Mouse (Mus musculus): ENCODE data around the gene Snf8. TPM values are rescaled to one million over a fixed set of nuclear protein-coding genes. Genes with fewer than 3 reads are reported as not detected.

Gene Snf8
- polyA plus RNA-seq, 1 experiment from 2014 or later: 132 TPM

GRCm38 (mm10) chr11:96065215-96065911 is 30.7 kb downstream of the Snf8 start, which contains the start of gene Ube2z:
Gene Ube2z, minus strand, starts transcription at chr11:96065388.
- Histone ChIP-seq H3K4me2 (ENCODE audit: low read length) (peak within 1 kb of the TSS; percentile 96), H3K4me3 (ENCODE audit: low read length) (peak within 1 kb of the TSS; percentile 77), H3K36me3 (ENCODE audit: control insufficient read depth, insufficient read depth, low read length) (peaks cover 7% of the 10 kb centered on the region), H3K4me1 (ENCODE audit: control insufficient read depth, insufficient read depth, low read depth, low read length) (peaks cover 23% of the 10 kb centered on the region), H3K27ac (ENCODE audit: low read depth, low read length) (peak within 1 kb of the TSS; percentile 84), H3K9me3 (ENCODE audit: control insufficient read depth, low read length) (no peaks in the 10 kb centered on the region), H3K27me3 (replicated peaks; ENCODE audit: control insufficient read depth, insufficient read depth, low read length) (no peaks in the 10 kb centered on the region), H3K9ac (ENCODE audit: low read depth, low read length) (peak within 1 kb of the TSS; percentile 93)
- 5% methylated on average over 40 of the region's 50 CpGs for WGBS
- peak; percentile 98 for ATAC-seq

- no peak for ATAC-seq
- WGBS: 57% methylated on average over 5 of the region's 5 CpGs
These were observed 33.5 kb downstream of the Snf8 start for GRCm38 (mm10) chr11:96068231-96068630.

GRCm38 (mm10) chr11:96070353-96070752 is 35.7 kb downstream of the Snf8 start:
- no peak overlapping the region for H3K9ac ChIP-seq (ENCODE audit: low read depth, low read length)
- H3K4me3 ChIP-seq (ENCODE audit: low read length): no peak overlapping the region
- peaks cover 10% of the 10 kb centered on the region for H3K36me3 ChIP-seq (ENCODE audit: control insufficient read depth, insufficient read depth, low read length)
- H3K27me3 ChIP-seq (replicated peaks; ENCODE audit: control insufficient read depth, insufficient read depth, low read length): no peaks in the 10 kb centered on the region
- no peak overlapping the region for H3K4me2 ChIP-seq (ENCODE audit: low read length)
- no peaks in the 10 kb centered on the region for H3K9me3 ChIP-seq (ENCODE audit: control insufficient read depth, low read length)
- H3K27ac ChIP-seq (ENCODE audit: low read depth, low read length): no peak overlapping the region
- peaks cover 17% of the 10 kb centered on the region for H3K4me1 ChIP-seq (ENCODE audit: control insufficient read depth, insufficient read depth, low read depth, low read length)
- no peak for ATAC-seq
- WGBS: 87% methylated on average over 7 of the region's 7 CpGs

More at GRCm38 (mm10) chr11:96068231-96068630, 33.5 kb downstream of the Snf8 start:
- H3K27me3 ChIP-seq (replicated peaks; ENCODE audit: control insufficient read depth, insufficient read depth, low read length): no peaks in the 10 kb centered on the region
- H3K4me3 ChIP-seq (ENCODE audit: low read length): no peak overlapping the region
- H3K4me1 ChIP-seq (ENCODE audit: control insufficient read depth, insufficient read depth, low read depth, low read length): peaks cover 14% of the 10 kb centered on the region
- H3K9me3 ChIP-seq (ENCODE audit: control insufficient read depth, low read length): no peaks in the 10 kb centered on the region
- no peak overlapping the region for H3K27ac ChIP-seq (ENCODE audit: low read depth, low read length)
- no peak overlapping the region for H3K4me2 ChIP-seq (ENCODE audit: low read length)
- H3K36me3 ChIP-seq (ENCODE audit: control insufficient read depth, insufficient read depth, low read length): peaks cover 10% of the 10 kb centered on the region
- H3K9ac ChIP-seq (ENCODE audit: low read depth, low read length): no peak overlapping the region

GRCm38 (mm10) chr11:96071013-96071412 is 36.3 kb downstream of the Snf8 start:
- H3K27ac ChIP-seq (ENCODE audit: low read depth, low read length): no peak overlapping the region
- H3K9ac ChIP-seq (ENCODE audit: low read depth, low read length): no peak overlapping the region
- H3K4me2 ChIP-seq (ENCODE audit: low read length): no peak overlapping the region
- H3K36me3 ChIP-seq (ENCODE audit: control insufficient read depth, insufficient read depth, low read length): peaks cover 10% of the 10 kb centered on the region
- WGBS: 100% methylated on average over 1 of the region's 1 CpGs
- H3K4me1 ChIP-seq (ENCODE audit: control insufficient read depth, insufficient read depth, low read depth, low read length): peaks cover 13% of the 10 kb centered on the region
- H3K4me3 ChIP-seq (ENCODE audit: low read length): no peak overlapping the region
- ATAC-seq: no peak
- H3K27me3 ChIP-seq (replicated peaks; ENCODE audit: control insufficient read depth, insufficient read depth, low read length): no peaks in the 10 kb centered on the region
- no peaks in the 10 kb centered on the region for H3K9me3 ChIP-seq (ENCODE audit: control insufficient read depth, low read length)

- no peak overlapping the region for H3K4me3 ChIP-seq (ENCODE audit: low read length)
- no peak for ATAC-seq
These were observed 38.8 kb downstream of the Snf8 start for GRCm38 (mm10) chr11:96073295-96073993.

GRCm38 (mm10) chr11:96074351-96075176 is 39.9 kb downstream of the Snf8 start:
- no peak for ATAC-seq
- Histone ChIP-seq H3K27ac (ENCODE audit: low read depth, low read length) (peak overlapping the region; percentile 79), H3K36me3 (ENCODE audit: control insufficient read depth, insufficient read depth, low read length) (peaks cover 10% of the 10 kb centered on the region), H3K27me3 (replicated peaks; ENCODE audit: control insufficient read depth, insufficient read depth, low read length) (no peaks in the 10 kb centered on the region), H3K9me3 (ENCODE audit: control insufficient read depth, low read length) (no peaks in the 10 kb centered on the region), H3K4me2 (ENCODE audit: low read length) (peak overlapping the region; percentile 83), H3K4me1 (ENCODE audit: control insufficient read depth, insufficient read depth, low read depth, low read length) (peaks cover 15% of the 10 kb centered on the region), H3K4me3 (ENCODE audit: low read length) (peak overlapping the region; percentile 77), H3K9ac (ENCODE audit: low read depth, low read length) (peak overlapping the region; percentile 80)
- WGBS: 31% methylated on average over 17 of the region's 17 CpGs

More at GRCm38 (mm10) chr11:96073295-96073993, 38.8 kb downstream of the Snf8 start:
- Histone ChIP-seq H3K27me3 (replicated peaks; ENCODE audit: control insufficient read depth, insufficient read depth, low read length) (no peaks in the 10 kb centered on the region), H3K4me2 (ENCODE audit: low read length) (peak overlapping the region; percentile 83), H3K9ac (ENCODE audit: low read depth, low read length) (no peak overlapping the region), H3K36me3 (ENCODE audit: control insufficient read depth, insufficient read depth, low read length) (peaks cover 10% of the 10 kb centered on the region), H3K9me3 (ENCODE audit: control insufficient read depth, low read length) (no peaks in the 10 kb centered on the region), H3K4me1 (ENCODE audit: control insufficient read depth, insufficient read depth, low read depth, low read length) (peaks cover 15% of the 10 kb centered on the region), H3K27ac (ENCODE audit: low read depth, low read length) (no peak overlapping the region)
- WGBS: 90% methylated on average over 7 of the region's 9 CpGs

GRCm38 (mm10) chr11:96075177-96075508 is 40.5 kb downstream of the Snf8 start:
- H3K4me3 ChIP-seq (ENCODE audit: low read length): peak overlapping the region; percentile 77
- peaks cover 10% of the 10 kb centered on the region for H3K36me3 ChIP-seq (ENCODE audit: control insufficient read depth, insufficient read depth, low read length)
- peak overlapping the region; percentile 79 for H3K27ac ChIP-seq (ENCODE audit: low read depth, low read length)
- peak overlapping the region; percentile 80 for H3K9ac ChIP-seq (ENCODE audit: low read depth, low read length)
- peaks cover 15% of the 10 kb centered on the region for H3K4me1 ChIP-seq (ENCODE audit: control insufficient read depth, insufficient read depth, low read depth, low read length)
- under 1% methylated on average over 15 of the region's 15 CpGs for WGBS
- H3K27me3 ChIP-seq (replicated peaks; ENCODE audit: control insufficient read depth, insufficient read depth, low read length): no peaks in the 10 kb centered on the region
- peak overlapping the region; percentile 83 for H3K4me2 ChIP-seq (ENCODE audit: low read length)
- ATAC-seq: no peak
- H3K9me3 ChIP-seq (ENCODE audit: control insufficient read depth, low read length): no peaks in the 10 kb centered on the region

- under 1% methylated on average over 37 of the region's 37 CpGs for WGBS
- Histone ChIP-seq H3K9ac (ENCODE audit: low read depth, low read length) (peak within 1 kb of the TSS; percentile 80), H3K36me3 (ENCODE audit: control insufficient read depth, insufficient read depth, low read length) (peaks cover 7% of the 10 kb centered on the region), H3K27me3 (replicated peaks; ENCODE audit: control insufficient read depth, insufficient read depth, low read length) (no peaks in the 10 kb centered on the region), H3K9me3 (ENCODE audit: control insufficient read depth, low read length) (no peaks in the 10 kb centered on the region), H3K27ac (ENCODE audit: low read depth, low read length) (peak within 1 kb of the TSS; percentile 85), H3K4me1 (ENCODE audit: control insufficient read depth, insufficient read depth, low read depth, low read length) (peaks cover 15% of the 10 kb centered on the region), H3K4me2 (ENCODE audit: low read length) (peak within 1 kb of the TSS; percentile 83), H3K4me3 (ENCODE audit: low read length) (peak within 1 kb of the TSS; percentile 77)
- ATAC-seq: peak; percentile 98
These were observed 41.0 kb downstream of the Snf8 start, which contains the start of gene Atp5g1 for GRCm38 (mm10) chr11:96075509-96076220. Gene Atp5g1, minus strand, starts transcription at chr11:96075670.

Measured in hindbrain, embryonic 16.5 days (tissue).